Mouse (Mus musculus): ENCODE measurements around the gene Rnf31. TPM values are rescaled to one million over a fixed set of nuclear protein-coding genes. Genes with fewer than 3 reads are reported as not detected.
A peak's percentile ranks its signal among the peaks of the same experiment; 100 is the strongest.

The Rnf31 gene
- polyA plus RNA-seq (2014; fragmentation: Nextera tagmentation; extraction: Ambion mirVana), result 14.4 and 16.9 TPM in 2 replicates

GRCm38 (mm10) chr14:55591331-55591891 lies at the start of gene Rnf31:
TSS of gene Rnf31 (plus strand) at chr14:55591708.
- peaks cover 40% of the 10 kb centered on the region for H3K36me3 ChIP-seq (ENCODE audit: insufficient read depth)
- H3K9ac ChIP-seq, result peak within 1 kb of the TSS; percentile 79
- peak; percentile 93 for ATAC-seq (ENCODE audit: insufficient read depth)
- under 1% methylated on average over 31 of the region's 33 CpGs for WGBS
- no peaks in the 10 kb centered on the region for H3K9me3 ChIP-seq (ENCODE audit: low read depth, low read length)
- peak within 1 kb of the TSS; percentile 94 for H3K27ac ChIP-seq (ENCODE audit: low read depth)
- peak within 1 kb of the TSS; percentile 88 for H3K4me3 ChIP-seq (ENCODE audit: low read depth, low read length)
- H3K27me3 ChIP-seq (ENCODE audit: insufficient read depth, low read length), result no peaks in the 10 kb centered on the region
- DNase-seq, result peak; percentile 96
- no peak for TF ChIP-seq CTCF (IDR thresholded peaks at IDR 0.05; ENCODE audit: low read depth)
- peak within 1 kb of the TSS; percentile 94 for H3K4me2 ChIP-seq
- peaks cover 6% of the 10 kb centered on the region; the same call in 1 of the 2 replicates for H3K4me1 ChIP-seq (ENCODE audit: insufficient read depth)

DNA sequence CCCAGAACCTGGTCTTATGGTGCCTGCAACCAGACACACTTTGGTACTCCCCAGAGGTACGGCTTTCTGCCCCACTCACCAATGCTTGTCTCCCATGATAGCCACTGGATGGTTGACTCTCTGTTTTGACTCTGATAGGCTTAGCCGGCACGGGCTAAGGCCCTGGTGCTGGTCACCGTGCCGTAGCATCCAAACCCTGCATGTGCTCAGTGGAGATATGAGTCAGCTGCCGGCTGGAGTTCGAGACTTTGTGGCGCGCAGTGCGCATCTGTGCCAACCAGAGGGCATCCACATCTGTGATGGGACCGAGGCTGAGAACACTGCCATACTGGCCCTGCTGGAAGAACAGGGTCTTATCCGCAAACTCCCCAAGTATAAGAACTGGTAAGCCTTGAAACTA lies 49.2 kb upstream of the Rnf31 start:
- WGBS, result 92% methylated on average over 12 of the region's 12 CpGs
- ATAC-seq (ENCODE audit: insufficient read depth) (no peak), DNase-seq (no peak)
- Histone ChIP-seq H3K36me3 (ENCODE audit: insufficient read depth) (peaks cover 48% of the 10 kb centered on the region), H3K27ac (ENCODE audit: low read depth) (no peak overlapping the region), H3K9ac (no peak overlapping the region), H3K4me2 (no peak overlapping the region), H3K27me3 (ENCODE audit: insufficient read depth, low read length) (no peaks in the 10 kb centered on the region), H3K9me3 (ENCODE audit: low read depth, low read length) (no peaks in the 10 kb centered on the region), H3K4me3 (ENCODE audit: low read depth, low read length) (no peak overlapping the region), H3K4me1 (ENCODE audit: insufficient read depth) (peaks cover 4% of the 10 kb centered on the region; the same call in 1 of the 2 replicates)
- TF ChIP-seq CTCF (IDR thresholded peaks at IDR 0.05; ENCODE audit: low read depth), result no peak

GRCm38 (mm10) chr14:55544334-55544733 lies 47.2 kb upstream of the Rnf31 start:
- no peak overlapping the region for H3K9ac ChIP-seq
- 73% methylated on average over 9 of the region's 9 CpGs for WGBS
- H3K27me3 ChIP-seq (ENCODE audit: insufficient read depth, low read length), result no peaks in the 10 kb centered on the region
- no peak overlapping the region for H3K27ac ChIP-seq (ENCODE audit: low read depth)
- peaks cover 4% of the 10 kb centered on the region; the same call in 1 of the 2 replicates for H3K4me1 ChIP-seq (ENCODE audit: insufficient read depth)
- H3K36me3 ChIP-seq (ENCODE audit: insufficient read depth), result peaks cover 68% of the 10 kb centered on the region
- no peak overlapping the region for H3K4me2 ChIP-seq
- H3K9me3 ChIP-seq (ENCODE audit: low read depth, low read length), result no peaks in the 10 kb centered on the region
- H3K4me3 ChIP-seq (ENCODE audit: low read depth, low read length), result no peak overlapping the region
- DNase-seq, result no peak
- no peak for ATAC-seq (ENCODE audit: insufficient read depth)
- TF ChIP-seq CTCF (IDR thresholded peaks at IDR 0.05; ENCODE audit: low read depth), result no peak

GRCm38 (mm10) chr14:55550191-55550590 lies 41.3 kb upstream of the Rnf31 start:
- H3K36me3 ChIP-seq (ENCODE audit: insufficient read depth), result peaks cover 48% of the 10 kb centered on the region
- no peaks in the 10 kb centered on the region for H3K9me3 ChIP-seq (ENCODE audit: low read depth, low read length)
- ATAC-seq (ENCODE audit: insufficient read depth) (no peak), DNase-seq (no peak)
- H3K4me3 ChIP-seq (ENCODE audit: low read depth, low read length), result no peak overlapping the region
- H3K27ac ChIP-seq (ENCODE audit: low read depth), result no peak overlapping the region
- TF ChIP-seq CTCF (IDR thresholded peaks at IDR 0.05; ENCODE audit: low read depth), result no peak
- no peaks in the 10 kb centered on the region for H3K27me3 ChIP-seq (ENCODE audit: insufficient read depth, low read length)
- H3K9ac ChIP-seq, result no peak overlapping the region
- 88% methylated on average over 6 of the region's 6 CpGs for WGBS
- H3K4me2 ChIP-seq, result no peak overlapping the region
- H3K4me1 ChIP-seq (ENCODE audit: insufficient read depth), result no peaks in the 10 kb centered on the region

GRCm38 (mm10) chr14:55551347-55551746 lies 40.2 kb upstream of the Rnf31 start:
- Histone ChIP-seq H3K4me3 (ENCODE audit: low read depth, low read length) (no peak overlapping the region), H3K27me3 (ENCODE audit: insufficient read depth, low read length) (no peaks in the 10 kb centered on the region), H3K9me3 (ENCODE audit: low read depth, low read length) (no peaks in the 10 kb centered on the region), H3K27ac (ENCODE audit: low read depth) (no peak overlapping the region), H3K9ac (no peak overlapping the region), H3K36me3 (ENCODE audit: insufficient read depth) (peaks cover 37% of the 10 kb centered on the region), H3K4me2 (no peak overlapping the region), H3K4me1 (ENCODE audit: insufficient read depth) (no peaks in the 10 kb centered on the region)
- no peak for DNase-seq
- ATAC-seq (ENCODE audit: insufficient read depth), result no peak
- WGBS, result 59% methylated on average over 5 of the region's 5 CpGs
- TF ChIP-seq CTCF (IDR thresholded peaks at IDR 0.05; ENCODE audit: low read depth), result no peak

GRCm38 (mm10) chr14:55551794-55552193 lies 39.7 kb upstream of the Rnf31 start:
- peaks cover 34% of the 10 kb centered on the region for H3K36me3 ChIP-seq (ENCODE audit: insufficient read depth)
- no peak for TF ChIP-seq CTCF (IDR thresholded peaks at IDR 0.05; ENCODE audit: low read depth)
- 87% methylated on average over 8 of the region's 8 CpGs for WGBS

GRCm38 (mm10) chr14:55554635-55555034 lies 36.9 kb upstream of the Rnf31 start:
- no peak overlapping the region for H3K4me3 ChIP-seq (ENCODE audit: low read depth, low read length)
- H3K27ac ChIP-seq (ENCODE audit: low read depth), result no peak overlapping the region
- H3K36me3 ChIP-seq (ENCODE audit: insufficient read depth), result peaks cover 7% of the 10 kb centered on the region; the same call in 1 of the 2 replicates
- H3K4me2 ChIP-seq, result no peak overlapping the region
- no peaks in the 10 kb centered on the region for H3K27me3 ChIP-seq (ENCODE audit: insufficient read depth, low read length)
- H3K9ac ChIP-seq, result no peak overlapping the region
- no peak for ATAC-seq (ENCODE audit: insufficient read depth)
- no peak for DNase-seq
- TF ChIP-seq CTCF (IDR thresholded peaks at IDR 0.05; ENCODE audit: low read depth), result no peak
- no peaks in the 10 kb centered on the region for H3K4me1 ChIP-seq (ENCODE audit: insufficient read depth)
- no peaks in the 10 kb centered on the region for H3K9me3 ChIP-seq (ENCODE audit: low read depth, low read length)

More at GRCm38 (mm10) chr14:55551794-55552193, 39.7 kb upstream of the Rnf31 start:
- DNase-seq (no peak), ATAC-seq (ENCODE audit: insufficient read depth) (no peak)
- Histone ChIP-seq H3K27me3 (ENCODE audit: insufficient read depth, low read length) (no peaks in the 10 kb centered on the region), H3K4me1 (ENCODE audit: insufficient read depth) (no peaks in the 10 kb centered on the region), H3K9ac (no peak overlapping the region), H3K4me3 (ENCODE audit: low read depth, low read length) (no peak overlapping the region), H3K4me2 (no peak overlapping the region), H3K9me3 (ENCODE audit: low read depth, low read length) (no peaks in the 10 kb centered on the region), H3K27ac (ENCODE audit: low read depth) (no peak overlapping the region)
